Mouse (Mus musculus) embryonic facial prominence, embryonic 14.5 days (tissue): ENCODE data around the gene Ttn. TPM values are rescaled to one million over a fixed set of nuclear protein-coding genes. Genes with fewer than 3 reads are reported as not detected.
A peak's percentile ranks its signal among the peaks of the same experiment; 100 is the strongest.

Source experiments
- ATAC-seq: fragments of 200-750 bp; cut with Nextera tagmentation; 2 replicates; pipeline ENCODE4 v1.8.0; 2017; ENCODE audit warnings: low read depth, moderate number of reproducible peaks, moderate TSS enrichment
- DNase-seq: peaks from one replicate; pipeline ENCODE4 v3.0.0-alpha.2; 2015; ENCODE audit warnings: low spot score
- H3K27ac ChIP-seq: fragments of 300-500 bp; sonication (generic); replicated peaks from 2 replicates; pipeline ENCODE4 v1.5.1; 2014; ENCODE audit warnings: low read depth, mild to moderate bottlenecking, low read length, moderate library complexity
- H3K27me3 ChIP-seq: fragments of 300-500 bp; sonication (generic); replicated peaks from 2 replicates; pipeline ENCODE4 v1.6.1; 2014; ENCODE audit warnings: low read length; ENCODE audit not compliant: control insufficient read depth, insufficient read depth
- H3K36me3 ChIP-seq: fragments of 300-500 bp; sonication (generic); 2 replicates; pipeline ENCODE4 v1.6.1; 2014; ENCODE audit warnings: low read length, mixed read lengths; ENCODE audit not compliant: control insufficient read depth, insufficient read depth
- H3K4me1 ChIP-seq: fragments of 300-500 bp; sonication (generic); 2 replicates; pipeline ENCODE4 v1.6.1; 2014; ENCODE audit warnings: antibody characterized with exemption, low read length; ENCODE audit not compliant: control insufficient read depth, insufficient read depth
- H3K4me2 ChIP-seq: fragments of 300-500 bp; sonication (generic); 2 replicates; pipeline ENCODE4 v1.6.1; 2014; ENCODE audit warnings: low read depth, mild to moderate bottlenecking, low read length, moderate library complexity, mixed read lengths
- H3K4me3 ChIP-seq: fragments of 300-500 bp; sonication (generic); 2 replicates; pipeline ENCODE4 v1.5.1; 2014; ENCODE audit warnings: low read depth, mild to moderate bottlenecking, low read length
- H3K9ac ChIP-seq: fragments of 300-500 bp; sonication (generic); 2 replicates; pipeline ENCODE4 v1.6.1; 2014; ENCODE audit warnings: low read depth, mild to moderate bottlenecking, low read length, moderate library complexity, mixed read lengths
- H3K9me3 ChIP-seq: fragments of 300-500 bp; sonication (generic); 2 replicates; pipeline ENCODE4 v1.6.1; 2016; ENCODE audit warnings: low read length; ENCODE audit not compliant: control insufficient read depth
- WGBS: fragments of 180-500 bp; shearing (Covaris S2); extraction: QIAGEN DNeasy Blood & Tissue Kit; methylation state at CpG from one replicate; pipeline ENCODE4 v1.1.7; 2014; 5-methylcytosine and 5-hydroxymethylcytosine counted together
- polyA plus RNA-seq: library from polyadenylated mRNA; unstranded; fragments of >200 nt; fragmentation: Nextera tagmentation; extraction: Ambion mirVana; gene quantifications from 2 replicates; pipeline ENCODE4 v1.2.1, GENCODE M21; 2014

The Ttn gene
- polyA plus RNA-seq, 1 experiment from 2014 or later, result 216 TPM

DNA sequence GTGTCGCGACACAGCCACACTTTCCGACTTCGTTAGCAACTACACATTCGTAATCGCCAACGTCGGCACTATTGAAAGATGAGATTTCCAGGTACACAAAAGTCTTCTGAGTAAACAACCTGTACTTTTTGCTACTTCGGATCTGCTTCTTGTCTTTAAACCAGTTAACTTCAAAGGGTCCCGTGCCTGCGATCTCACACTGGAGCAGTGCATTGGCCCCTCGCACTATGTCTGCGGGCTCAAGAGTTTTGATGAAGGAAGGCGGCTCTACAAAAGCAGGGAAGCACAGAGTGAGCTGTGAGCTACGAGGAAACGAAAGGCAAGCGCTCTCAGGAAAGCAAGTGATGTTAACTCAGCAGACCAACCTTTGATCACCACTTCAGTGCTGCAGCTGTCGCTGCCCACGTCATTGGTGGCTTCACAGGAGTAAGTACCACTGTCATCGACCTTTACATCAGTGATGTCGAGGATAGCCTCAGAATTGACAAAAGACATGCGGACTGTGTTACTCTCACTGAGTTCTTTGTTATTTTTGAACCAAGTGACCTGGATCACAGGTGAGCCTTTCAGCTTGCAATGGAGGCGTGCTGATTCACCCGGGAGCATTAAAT is 80.8 kb downstream of the Ttn start:
- Histone ChIP-seq H3K36me3 (no peaks in the 10 kb centered on the region), H3K4me3 (no peak overlapping the region), H3K9ac (no peak overlapping the region), H3K9me3 (no peaks in the 10 kb centered on the region), H3K27ac (no peak overlapping the region), H3K4me2 (no peak overlapping the region), H3K4me1 (no peaks in the 10 kb centered on the region), H3K27me3 (no peaks in the 10 kb centered on the region)
- ATAC-seq, result no peak
- no peak for DNase-seq
- 88% methylated on average over 24 of the region's 24 CpGs for WGBS

- 94% methylated on average over 11 of the region's 11 CpGs for WGBS
- H3K9me3 ChIP-seq, result no peaks in the 10 kb centered on the region
Observed at GRCm38 (mm10) chr2:76899886-76900285, 82.5 kb downstream of the Ttn start.

DNA sequence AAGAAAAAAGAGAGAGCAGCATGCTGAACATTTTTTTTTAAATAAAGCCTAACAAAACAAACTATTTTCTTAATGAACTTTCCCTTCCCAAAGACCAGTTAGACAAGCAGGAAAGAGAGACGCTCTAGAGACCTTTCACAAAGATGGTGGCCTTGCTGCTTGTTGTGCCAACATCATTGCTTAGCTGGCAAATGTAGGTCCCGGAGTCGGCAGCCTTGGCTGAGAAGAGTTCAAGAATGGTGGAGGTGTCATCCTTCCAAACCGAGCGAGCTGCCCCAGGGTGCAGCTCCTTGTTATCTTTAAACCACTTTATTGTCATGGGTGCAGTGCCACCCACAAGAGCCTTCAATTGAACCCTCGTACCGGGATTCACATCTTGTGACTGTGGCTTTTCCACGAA is 85.4 kb downstream of the Ttn start:
- Histone ChIP-seq H3K27me3 (no peaks in the 10 kb centered on the region), H3K4me3 (no peak overlapping the region), H3K36me3 (no peaks in the 10 kb centered on the region), H3K27ac (no peak overlapping the region), H3K9ac (no peak overlapping the region), H3K9me3 (no peaks in the 10 kb centered on the region), H3K4me1 (no peaks in the 10 kb centered on the region), H3K4me2 (no peak overlapping the region)
- no peak for DNase-seq
- no peak for ATAC-seq
- WGBS, result 86% methylated on average over 8 of the region's 8 CpGs

More at GRCm38 (mm10) chr2:76899886-76900285, 82.5 kb downstream of the Ttn start:
- Histone ChIP-seq H3K36me3 (no peaks in the 10 kb centered on the region), H3K4me3 (no peak overlapping the region), H3K27ac (no peak overlapping the region), H3K9ac (no peak overlapping the region), H3K27me3 (no peaks in the 10 kb centered on the region), H3K4me2 (no peak overlapping the region), H3K4me1 (no peaks in the 10 kb centered on the region)
- ATAC-seq (no peak), DNase-seq (no peak)

DNA sequence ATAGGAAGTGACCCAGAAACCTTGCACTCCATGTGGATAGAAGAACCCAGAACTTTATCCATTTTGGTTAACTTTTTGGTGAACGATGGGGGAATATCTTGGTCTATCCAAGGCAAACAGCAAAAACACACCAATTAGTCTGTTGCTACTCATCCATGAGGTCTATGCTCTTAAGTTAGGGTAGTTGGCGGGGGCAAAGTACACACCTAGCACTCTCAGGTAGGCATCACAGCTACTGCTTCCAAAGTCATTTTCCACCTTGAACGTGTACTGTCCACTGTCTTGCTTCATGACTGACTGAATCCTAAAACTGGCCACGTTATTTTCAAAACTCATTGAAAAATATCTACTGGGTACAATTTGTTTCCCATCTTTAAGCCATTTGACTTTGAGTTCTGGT is 87.0 kb downstream of the Ttn start:
- Histone ChIP-seq H3K4me3 (no peak overlapping the region), H3K9me3 (no peaks in the 10 kb centered on the region), H3K4me1 (no peaks in the 10 kb centered on the region), H3K36me3 (no peaks in the 10 kb centered on the region), H3K9ac (no peak overlapping the region), H3K4me2 (no peak overlapping the region), H3K27ac (no peak overlapping the region), H3K27me3 (no peaks in the 10 kb centered on the region)
- ATAC-seq (no peak), DNase-seq (no peak)
- WGBS, result 90% methylated on average over 4 of the region's 4 CpGs

DNA sequence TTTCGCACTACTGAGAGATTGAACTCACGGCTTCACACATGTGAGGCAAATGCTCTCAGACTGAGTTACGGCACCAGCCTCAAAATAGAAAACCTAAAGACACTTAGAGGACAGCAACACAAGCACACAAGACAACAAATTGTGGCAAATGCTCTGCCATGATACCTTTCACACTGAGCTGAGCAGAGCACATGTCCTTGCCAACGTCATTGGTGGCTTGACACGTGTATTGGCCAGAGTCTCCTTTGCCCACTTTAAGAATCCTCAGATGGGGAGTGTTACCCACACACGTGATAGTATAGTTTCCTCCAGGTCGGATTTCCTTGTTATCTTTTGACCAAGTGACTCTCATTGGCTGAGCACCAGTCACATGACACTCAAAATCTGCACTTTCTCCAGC is 93.6 kb downstream of the Ttn start:
- no peak overlapping the region for H3K9ac ChIP-seq
- no peak for DNase-seq
- H3K27ac ChIP-seq, result no peak overlapping the region
- ATAC-seq, result no peak
- H3K36me3 ChIP-seq, result no peaks in the 10 kb centered on the region
- no peaks in the 10 kb centered on the region for H3K4me1 ChIP-seq
- no peak overlapping the region for H3K4me3 ChIP-seq
- 86% methylated on average over 7 of the region's 7 CpGs for WGBS
- no peaks in the 10 kb centered on the region for H3K27me3 ChIP-seq
- H3K4me2 ChIP-seq, result no peak overlapping the region
- no peaks in the 10 kb centered on the region for H3K9me3 ChIP-seq

- H3K4me3 ChIP-seq, result no peak overlapping the region
- H3K4me1 ChIP-seq, result no peaks in the 10 kb centered on the region
- no peak overlapping the region for H3K4me2 ChIP-seq
- no peak for DNase-seq
- ATAC-seq, result no peak
- no peak overlapping the region for H3K27ac ChIP-seq
- no peaks in the 10 kb centered on the region for H3K9me3 ChIP-seq
- WGBS, result 79% methylated on average over 13 of the region's 13 CpGs
- H3K36me3 ChIP-seq, result no peaks in the 10 kb centered on the region
- H3K9ac ChIP-seq, result no peak overlapping the region
- no peaks in the 10 kb centered on the region for H3K27me3 ChIP-seq
Observed at GRCm38 (mm10) chr2:76885855-76886254, 96.5 kb downstream of the Ttn start.

- 88% methylated on average over 12 of the region's 12 CpGs for WGBS
- no peaks in the 10 kb centered on the region for H3K27me3 ChIP-seq
Observed at GRCm38 (mm10) chr2:76881406-76881805, 100.9 kb downstream of the Ttn start.

GRCm38 (mm10) chr2:76875587-76875986 is 106.8 kb downstream of the Ttn start:
- Histone ChIP-seq H3K4me2 (no peak overlapping the region), H3K27me3 (no peaks in the 10 kb centered on the region), H3K4me1 (no peaks in the 10 kb centered on the region), H3K9me3 (no peaks in the 10 kb centered on the region), H3K4me3 (no peak overlapping the region), H3K27ac (no peak overlapping the region), H3K9ac (no peak overlapping the region), H3K36me3 (no peaks in the 10 kb centered on the region)
- DNase-seq (no peak), ATAC-seq (no peak)
- WGBS, result 90% methylated on average over 12 of the region's 12 CpGs

More at GRCm38 (mm10) chr2:76881406-76881805, 100.9 kb downstream of the Ttn start:
- no peaks in the 10 kb centered on the region for H3K36me3 ChIP-seq
- no peak overlapping the region for H3K27ac ChIP-seq
- ATAC-seq, result no peak
- H3K9me3 ChIP-seq, result no peaks in the 10 kb centered on the region
- H3K4me3 ChIP-seq, result no peak overlapping the region
- no peak overlapping the region for H3K9ac ChIP-seq
- no peak overlapping the region for H3K4me2 ChIP-seq
- DNase-seq, result no peak
- no peaks in the 10 kb centered on the region for H3K4me1 ChIP-seq

DNA sequence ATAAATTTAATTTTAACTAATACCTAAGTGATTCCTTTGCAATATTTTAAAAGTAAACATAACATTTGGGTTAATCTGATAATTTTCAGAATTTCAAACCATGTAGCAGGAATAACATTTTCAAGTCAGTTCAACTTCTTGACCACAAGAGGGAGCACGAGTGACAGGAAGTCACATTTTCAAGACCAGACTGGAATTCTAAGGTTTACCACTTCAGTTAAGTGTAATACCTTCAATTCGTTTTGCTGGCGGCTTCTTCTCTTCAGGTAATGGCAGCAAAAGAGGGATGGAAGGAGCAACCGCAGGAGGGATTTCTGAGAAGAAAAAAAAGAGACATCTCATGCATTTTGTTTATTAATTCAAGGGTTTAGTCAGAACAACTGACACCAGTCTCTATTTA is 115.4 kb downstream of the Ttn start:
- DNase-seq (peak; percentile 72), ATAC-seq (no peak)
- WGBS, result 15% methylated on average over 4 of the region's 4 CpGs
- H3K27ac ChIP-seq, result no peak overlapping the region
- H3K4me1 ChIP-seq, result no peaks in the 10 kb centered on the region
- no peaks in the 10 kb centered on the region for H3K9me3 ChIP-seq
- H3K4me3 ChIP-seq, result no peak overlapping the region
- H3K27me3 ChIP-seq, result no peaks in the 10 kb centered on the region
- no peak overlapping the region for H3K9ac ChIP-seq
- no peaks in the 10 kb centered on the region for H3K36me3 ChIP-seq
- no peak overlapping the region for H3K4me2 ChIP-seq
